Mouse (Mus musculus): ENCODE measurements around the gene 2310033P09Rik. TPM values are rescaled to one million over a fixed set of nuclear protein-coding genes. Genes with fewer than 3 reads are reported as not detected.

2310033P09Rik gene
- 27.8 and 31.5 TPM in 2 replicates for polyA plus RNA-seq (2015; fragmentation: Nextera tagmentation; extraction: Ambion mirVana)

GRCm38 (mm10) chr11:59208153-59208831, at the start of gene 2310033P09Rik:
Gene 2310033P09Rik (plus strand): TSS chr11:59208321.
- Histone ChIP-seq H3K36me3 (peaks cover 49% of the 10 kb centered on the region), H3K4me2 (replicated peaks) (peak within 1 kb of the TSS; percentile 82), H3K4me3 (peak within 1 kb of the TSS; percentile 79), H3K9ac (replicated peaks) (peak within 1 kb of the TSS; percentile 70), H3K27me3 (no peaks in the 10 kb centered on the region), H3K4me1 (peaks cover 27% of the 10 kb centered on the region), H3K27ac (replicated peaks) (peak within 1 kb of the TSS; percentile 84), H3K9me3 (no peaks in the 10 kb centered on the region)
- WGBS: under 1% methylated on average over 67 of the region's 67 CpGs
- ATAC-seq (replicated peaks): peak; percentile 89

DNA sequence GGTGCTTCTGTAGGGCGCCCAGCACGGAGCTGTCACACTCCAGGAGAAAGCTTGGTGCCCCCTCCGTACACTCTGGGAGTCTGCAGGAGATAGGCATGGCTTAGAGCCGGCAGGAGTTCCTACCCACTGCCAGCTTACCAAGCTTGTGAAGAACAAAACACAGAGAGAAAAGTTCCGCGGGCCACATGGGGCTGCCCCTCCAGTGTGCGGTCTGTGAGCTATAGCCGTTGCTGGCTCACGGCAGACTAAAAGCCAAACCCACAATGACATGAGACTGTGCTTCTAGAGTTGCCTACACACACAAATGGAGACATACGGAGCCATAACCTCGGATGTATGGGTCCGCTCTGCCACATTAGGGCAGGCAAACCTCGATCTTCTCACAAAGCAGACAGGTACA, 49.0 kb upstream of the 2310033P09Rik start:
- Histone ChIP-seq H3K4me2 (replicated peaks) (no peak overlapping the region), H3K4me1 (peaks cover 14% of the 10 kb centered on the region), H3K27ac (replicated peaks) (no peak overlapping the region), H3K9me3 (no peaks in the 10 kb centered on the region), H3K36me3 (0 out of 2 replicates have a peak, but pooled peaks cover 2% of the 10 kb centered on the region), H3K4me3 (no peak overlapping the region), H3K9ac (replicated peaks) (no peak overlapping the region), H3K27me3 (no peaks in the 10 kb centered on the region)
- no peak for ATAC-seq (replicated peaks)
- 93% methylated on average over 13 of the region's 13 CpGs for WGBS

GRCm38 (mm10) chr11:59159558-59159957, 48.6 kb upstream of the 2310033P09Rik start:
- Histone ChIP-seq H3K4me3 (no peak overlapping the region), H3K27ac (replicated peaks) (no peak overlapping the region), H3K9me3 (no peaks in the 10 kb centered on the region), H3K36me3 (0 out of 2 replicates have a peak, but pooled peaks cover 2% of the 10 kb centered on the region), H3K9ac (replicated peaks) (no peak overlapping the region), H3K27me3 (no peaks in the 10 kb centered on the region), H3K4me2 (replicated peaks) (no peak overlapping the region), H3K4me1 (peaks cover 16% of the 10 kb centered on the region)
- ATAC-seq (replicated peaks): no peak
- 93% methylated on average over 4 of the region's 4 CpGs for WGBS

DNA sequence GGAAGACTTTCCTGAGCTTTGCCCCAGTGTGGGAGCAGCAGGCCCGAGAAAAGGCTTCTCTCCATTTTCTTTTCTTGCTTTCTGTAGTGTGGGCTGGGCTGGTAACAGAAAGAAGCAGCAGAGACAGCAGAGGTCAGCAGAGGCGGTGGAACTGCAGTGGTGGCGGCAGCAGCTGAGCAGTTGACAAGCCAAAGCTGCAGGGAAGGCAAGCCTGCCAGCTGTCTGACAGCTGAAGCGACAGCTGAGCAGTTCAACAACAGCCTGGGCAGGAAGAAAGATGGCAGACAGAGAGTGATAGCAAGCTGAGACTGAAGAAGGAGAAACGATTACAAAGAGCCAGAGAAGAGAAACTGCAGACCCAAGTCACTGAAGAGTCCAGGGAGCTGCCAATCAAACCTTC, 46.7 kb upstream of the 2310033P09Rik start:
- H3K27ac ChIP-seq (replicated peaks): no peak overlapping the region
- 83% methylated on average over 5 of the region's 5 CpGs for WGBS
- H3K4me2 ChIP-seq (replicated peaks): no peak overlapping the region
- no peaks in the 10 kb centered on the region for H3K9me3 ChIP-seq
- H3K36me3 ChIP-seq: no peaks in the 10 kb centered on the region
- no peak overlapping the region for H3K4me3 ChIP-seq
- H3K4me1 ChIP-seq: peaks cover 16% of the 10 kb centered on the region
- no peak for ATAC-seq (replicated peaks)
- no peaks in the 10 kb centered on the region for H3K27me3 ChIP-seq
- no peak overlapping the region for H3K9ac ChIP-seq (replicated peaks)

GRCm38 (mm10) chr11:59162443-59163254, 45.5 kb upstream of the 2310033P09Rik start:
- peak overlapping the region; percentile 98 for H3K27ac ChIP-seq (replicated peaks)
- H3K4me1 ChIP-seq: peaks cover 16% of the 10 kb centered on the region
- H3K9ac ChIP-seq (replicated peaks): peak overlapping the region; percentile 45
- WGBS: 61% methylated on average over 9 of the region's 9 CpGs
- peak; percentile 3; the same call in 1 of the 2 replicates for ATAC-seq (replicated peaks)
- no peaks in the 10 kb centered on the region for H3K27me3 ChIP-seq
- peak overlapping the region; percentile 60 for H3K4me3 ChIP-seq
- no peaks in the 10 kb centered on the region for H3K9me3 ChIP-seq
- H3K36me3 ChIP-seq: no peaks in the 10 kb centered on the region
- H3K4me2 ChIP-seq (replicated peaks): peak overlapping the region; percentile 59

DNA sequence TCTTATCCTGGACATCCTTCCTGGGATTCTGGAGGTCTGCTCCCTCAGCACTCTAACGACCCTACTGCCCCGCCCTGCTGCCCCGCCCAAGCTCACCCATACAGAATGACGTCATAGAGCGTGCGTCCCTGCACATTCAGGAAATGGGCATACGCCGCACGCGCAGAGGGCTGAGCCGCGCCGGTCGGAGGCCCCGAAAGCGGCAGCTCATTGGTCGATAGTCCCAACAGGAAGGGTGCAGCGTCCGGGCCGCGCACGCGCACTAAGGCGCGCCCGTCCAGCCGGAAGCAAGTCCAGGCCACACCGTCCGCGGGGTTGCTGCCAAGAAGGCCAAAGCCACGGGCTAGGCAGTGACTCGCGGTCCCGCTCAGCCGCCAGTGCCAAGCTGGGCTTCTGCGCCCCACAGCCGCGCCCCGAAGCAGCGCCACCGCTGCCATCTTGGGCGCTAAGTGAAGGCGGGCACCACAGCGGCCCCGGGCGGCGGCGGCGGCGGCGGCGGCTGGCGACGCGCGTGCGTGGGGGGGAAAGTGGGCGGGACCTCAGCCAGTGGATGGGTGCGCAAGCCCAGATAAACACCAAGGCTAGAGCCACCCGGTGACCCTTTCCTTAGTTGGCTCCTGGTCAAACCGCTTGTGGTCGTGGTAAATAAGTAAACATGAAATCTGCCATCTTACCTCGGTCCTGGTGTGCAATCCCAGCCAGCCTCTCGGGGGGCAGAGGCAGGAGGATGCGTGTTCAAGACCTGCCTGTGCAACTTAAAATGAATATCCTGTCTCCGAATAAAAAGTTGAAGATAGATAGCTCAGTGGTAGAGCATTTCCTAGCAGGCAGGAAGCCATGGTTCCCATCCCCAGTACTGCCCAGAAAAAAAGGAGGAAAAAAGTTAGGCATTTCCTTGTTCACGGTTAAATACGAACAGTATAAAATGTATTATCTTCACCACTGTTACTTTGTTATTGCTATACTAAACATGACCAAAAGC, 44.6 kb upstream of the 2310033P09Rik start, which contains the start of gene Iba57:
TSS of gene Iba57 (minus strand) at position 485 of the 982 bp plus-strand sequence.
- peak; percentile 99 for ATAC-seq (replicated peaks)
- H3K4me3 ChIP-seq: peak within 1 kb of the TSS; percentile 60
- H3K4me2 ChIP-seq (replicated peaks): peak within 1 kb of the TSS; percentile 59
- 3% methylated on average over 68 of the region's 68 CpGs for WGBS
- H3K9me3 ChIP-seq: no peaks in the 10 kb centered on the region
- peak within 1 kb of the TSS; percentile 98 for H3K27ac ChIP-seq (replicated peaks)
- no peaks in the 10 kb centered on the region for H3K36me3 ChIP-seq
- H3K4me1 ChIP-seq: peaks cover 16% of the 10 kb centered on the region
- peak within 1 kb of the TSS; percentile 70 for H3K9ac ChIP-seq (replicated peaks)
- H3K27me3 ChIP-seq: no peaks in the 10 kb centered on the region

GRCm38 (mm10) chr11:59164384-59164783, 43.7 kb upstream of the 2310033P09Rik start:
- no peak for ATAC-seq (replicated peaks)
- Histone ChIP-seq H3K9me3 (no peaks in the 10 kb centered on the region), H3K27ac (replicated peaks) (peak overlapping the region; percentile 98; the same call in 1 of the 2 replicates), H3K9ac (replicated peaks) (no peak overlapping the region), H3K4me3 (peak overlapping the region; percentile 60; the same call in 1 of the 2 replicates), H3K4me2 (replicated peaks) (peak overlapping the region; percentile 45), H3K27me3 (no peaks in the 10 kb centered on the region), H3K4me1 (peaks cover 16% of the 10 kb centered on the region), H3K36me3 (no peaks in the 10 kb centered on the region)
- WGBS: 84% methylated on average over 9 of the region's 9 CpGs

GRCm38 (mm10) chr11:59165616-59166241, 42.4 kb upstream of the 2310033P09Rik start:
- 41% methylated on average over 2 of the region's 2 CpGs for WGBS
- Histone ChIP-seq H3K27ac (replicated peaks) (no peak overlapping the region), H3K9ac (replicated peaks) (no peak overlapping the region), H3K36me3 (no peaks in the 10 kb centered on the region), H3K4me2 (replicated peaks) (no peak overlapping the region), H3K4me1 (peaks cover 16% of the 10 kb centered on the region), H3K4me3 (no peak overlapping the region), H3K27me3 (no peaks in the 10 kb centered on the region), H3K9me3 (no peaks in the 10 kb centered on the region)
- ATAC-seq (replicated peaks): no peak

DNA sequence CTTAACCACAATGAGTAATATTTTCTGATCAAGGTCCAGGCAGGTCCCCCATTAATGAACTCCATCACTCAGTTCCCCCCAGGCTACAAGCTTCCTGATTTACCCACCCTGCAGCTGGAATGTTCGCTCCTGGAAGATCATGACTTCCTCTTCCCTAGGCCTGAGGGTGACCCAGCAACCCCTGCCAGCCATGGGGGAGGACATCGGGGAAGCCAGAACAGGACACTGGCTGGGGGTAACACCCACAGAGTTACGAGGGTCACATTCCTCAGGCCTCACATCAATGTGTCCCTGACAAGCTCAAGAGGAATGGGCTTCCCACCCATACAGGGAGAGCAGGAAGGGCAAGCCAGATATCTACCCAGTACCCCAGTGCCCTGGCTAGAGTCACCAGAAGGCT, 38.3 kb upstream of the 2310033P09Rik start:
- Histone ChIP-seq H3K27me3 (peaks cover 7% of the 10 kb centered on the region), H3K27ac (replicated peaks) (no peak overlapping the region), H3K4me1 (no peaks in the 10 kb centered on the region), H3K9ac (replicated peaks) (no peak overlapping the region), H3K36me3 (no peaks in the 10 kb centered on the region), H3K9me3 (no peaks in the 10 kb centered on the region), H3K4me3 (no peak overlapping the region), H3K4me2 (replicated peaks) (no peak overlapping the region)
- ATAC-seq (replicated peaks): no peak
- WGBS: 78% methylated on average over 3 of the region's 3 CpGs

GRCm38 (mm10) chr11:59170549-59170948, 37.6 kb upstream of the 2310033P09Rik start:
- Histone ChIP-seq H3K4me2 (replicated peaks) (no peak overlapping the region), H3K36me3 (no peaks in the 10 kb centered on the region), H3K9me3 (no peaks in the 10 kb centered on the region), H3K4me1 (no peaks in the 10 kb centered on the region), H3K27ac (replicated peaks) (no peak overlapping the region), H3K9ac (replicated peaks) (no peak overlapping the region), H3K27me3 (peaks cover 15% of the 10 kb centered on the region), H3K4me3 (no peak overlapping the region)
- no peak for ATAC-seq (replicated peaks)
- 63% methylated on average over 4 of the region's 4 CpGs for WGBS

Data from forebrain, embryonic 15.5 days (tissue).